Mouse (Mus musculus): ENCODE data around the gene Usp2. TPM values are rescaled to one million over a fixed set of nuclear protein-coding genes. Genes with fewer than 3 reads are reported as not detected.
A peak's percentile ranks its signal among the peaks of the same experiment; 100 is the strongest.

Gene Usp2
- total and polyA plus RNA-seq, 3 experiments, result 73.8 to 206 (median 75.8) TPM

- WGBS, result 37% methylated on average over 8 of the region's 8 CpGs
- H3K27ac ChIP-seq, result peak overlapping the region; percentile 80
- H3K9ac ChIP-seq (ENCODE audit: low read depth, low read length), result peak overlapping the region; percentile 58
Measured at GRCm38 (mm10) chr9:44070844-44071231, 4.0 kb downstream of the Usp2 start.

GRCm38 (mm10) chr9:44071914-44072598 is 5.2 kb downstream of the Usp2 start:
- H3K4me1 ChIP-seq (ENCODE audit: control insufficient read depth, insufficient read depth, low read length), result peaks cover 4% of the 10 kb centered on the region; the same call in 1 of the 2 replicates
- intact Hi-C loops (cut with DNase I), result loop anchor here (5.0 kb wide), 1 partner anchor 35 kb away; the partner anchor contains the start of gene C1qtnf5

More at GRCm38 (mm10) chr9:44070844-44071231, 4.0 kb downstream of the Usp2 start:
- no peak for TF ChIP-seq EP300 (IDR thresholded peaks at IDR 0.05; ENCODE audit: insufficient read depth, low read depth, low read length)
- TF ChIP-seq CTCF (IDR thresholded peaks at IDR 0.05), result no peak
- TF ChIP-seq POLR2A (IDR thresholded peaks at IDR 0.05; ENCODE audit: insufficient read depth, low read depth, low read length), result no peak
- intact Hi-C loops (cut with DNase I), result loop anchor here (5.0 kb wide), 1 partner anchor 36 kb away; the partner anchor contains the start of gene C1qtnf5
- DNase-seq, result no peak
- Histone ChIP-seq H3K79me2 (replicated peaks; ENCODE audit: control insufficient read depth, insufficient read depth, low read length) (no peaks in the 10 kb centered on the region), H3K4me3 (peak overlapping the region; percentile 39), H3K4me1 (ENCODE audit: control insufficient read depth, insufficient read depth, low read length) (peaks cover 3% of the 10 kb centered on the region; the same call in 1 of the 2 replicates), H3K27me3 (ENCODE audit: control insufficient read depth, insufficient read depth, low read length) (no peaks in the 10 kb centered on the region), H3K36me3 (ENCODE audit: control insufficient read depth, insufficient read depth, low read length) (no peaks in the 10 kb centered on the region)

GRCm38 (mm10) chr9:44072599-44072915 is 5.7 kb downstream of the Usp2 start:
- H3K79me2 ChIP-seq (replicated peaks; ENCODE audit: control insufficient read depth, insufficient read depth, low read length), result no peaks in the 10 kb centered on the region
- DNase-seq, result peak; percentile 65 to 77
- H3K4me1 ChIP-seq (ENCODE audit: control insufficient read depth, insufficient read depth, low read length), result peaks cover 4% of the 10 kb centered on the region; the same call in 1 of the 2 replicates
- 21% methylated on average over 4 of the region's 4 CpGs for WGBS
- H3K9ac ChIP-seq (ENCODE audit: low read depth, low read length), result peak overlapping the region; percentile 20
- H3K27me3 ChIP-seq (ENCODE audit: control insufficient read depth, insufficient read depth, low read length), result no peaks in the 10 kb centered on the region
- H3K4me3 ChIP-seq, result peak overlapping the region; percentile 4; the same call in 1 of the 2 replicates
- peaks cover 2% of the 10 kb centered on the region; the same call in 1 of the 2 replicates for H3K36me3 ChIP-seq (ENCODE audit: control insufficient read depth, insufficient read depth, low read length)
- intact Hi-C loops (cut with DNase I), result loop anchor here (5.0 kb wide), 1 partner anchor 35 kb away; the partner anchor contains the start of gene C1qtnf5
- peak overlapping the region; percentile 80 for H3K27ac ChIP-seq
- TF ChIP-seq CTCF (IDR thresholded peaks at IDR 0.05) (no peak), EP300 (IDR thresholded peaks at IDR 0.05; ENCODE audit: insufficient read depth, low read depth, low read length) (0 out of 2 replicates have a peak, but pooled peaks have one; percentile 51), POLR2A (IDR thresholded peaks at IDR 0.05; ENCODE audit: insufficient read depth, low read depth, low read length) (no peak; the same call in 1 of the 2 replicates)

More at GRCm38 (mm10) chr9:44071914-44072598, 5.2 kb downstream of the Usp2 start:
- Histone ChIP-seq H3K79me2 (replicated peaks; ENCODE audit: control insufficient read depth, insufficient read depth, low read length) (no peaks in the 10 kb centered on the region), H3K9ac (ENCODE audit: low read depth, low read length) (peak overlapping the region; percentile 20), H3K27me3 (ENCODE audit: control insufficient read depth, insufficient read depth, low read length) (no peaks in the 10 kb centered on the region), H3K36me3 (ENCODE audit: control insufficient read depth, insufficient read depth, low read length) (peaks cover under 1% of the 10 kb centered on the region; the same call in 1 of the 2 replicates), H3K27ac (peak overlapping the region; percentile 80), H3K4me3 (peak overlapping the region; percentile 2; the same call in 1 of the 2 replicates)
- WGBS, result 28% methylated on average over 11 of the region's 11 CpGs
- TF ChIP-seq POLR2A (IDR thresholded peaks at IDR 0.05; ENCODE audit: insufficient read depth, low read depth, low read length) (no peak), CTCF (IDR thresholded peaks at IDR 0.05) (no peak), EP300 (IDR thresholded peaks at IDR 0.05; ENCODE audit: insufficient read depth, low read depth, low read length) (no peak)
- peak; percentile 50 to 61 for DNase-seq

- Histone ChIP-seq H3K4me3 (peak overlapping the region; percentile 4; the same call in 1 of the 2 replicates), H3K27ac (peak overlapping the region; percentile 80), H3K27me3 (ENCODE audit: control insufficient read depth, insufficient read depth, low read length) (no peaks in the 10 kb centered on the region), H3K79me2 (replicated peaks; ENCODE audit: control insufficient read depth, insufficient read depth, low read length) (no peaks in the 10 kb centered on the region), H3K4me1 (ENCODE audit: control insufficient read depth, insufficient read depth, low read length) (peaks cover 3% of the 10 kb centered on the region; the same call in 1 of the 2 replicates), H3K9ac (ENCODE audit: low read depth, low read length) (peak overlapping the region; percentile 56), H3K36me3 (ENCODE audit: control insufficient read depth, insufficient read depth, low read length) (peaks cover 2% of the 10 kb centered on the region; the same call in 1 of the 2 replicates)
- 45% methylated on average over 5 of the region's 5 CpGs for WGBS
- TF ChIP-seq CTCF (IDR thresholded peaks at IDR 0.05), result no peak
- TF ChIP-seq POLR2A (IDR thresholded peaks at IDR 0.05; ENCODE audit: insufficient read depth, low read depth, low read length), result no peak
- intact Hi-C loops (cut with DNase I), result loop anchor here (5.0 kb wide), 1 partner anchor 34 kb away; the partner anchor contains the start of gene C1qtnf5
- DNase-seq, result peak; percentile 38 to 62
Measured at GRCm38 (mm10) chr9:44073115-44073514, 6.3 kb downstream of the Usp2 start.

GRCm38 (mm10) chr9:44074395-44075275 is 7.8 kb downstream of the Usp2 start:
- intact Hi-C loops (cut with DNase I), result loop anchor here (5.0 kb wide), 1 partner anchor 33 kb away; the partner anchor contains the start of gene C1qtnf5
- no peaks in the 10 kb centered on the region for H3K79me2 ChIP-seq (replicated peaks; ENCODE audit: control insufficient read depth, insufficient read depth, low read length)
- H3K27ac ChIP-seq, result no peak overlapping the region
- peaks cover 2% of the 10 kb centered on the region; the same call in 1 of the 2 replicates for H3K36me3 ChIP-seq (ENCODE audit: control insufficient read depth, insufficient read depth, low read length)
- H3K27me3 ChIP-seq (ENCODE audit: control insufficient read depth, insufficient read depth, low read length), result no peaks in the 10 kb centered on the region
- DNase-seq, result no peak
- no peak overlapping the region for H3K4me3 ChIP-seq
- peaks cover 11% of the 10 kb centered on the region for H3K4me1 ChIP-seq (ENCODE audit: control insufficient read depth, insufficient read depth, low read length)
- TF ChIP-seq EP300 (IDR thresholded peaks at IDR 0.05; ENCODE audit: insufficient read depth, low read depth, low read length) (no peak), CTCF (IDR thresholded peaks at IDR 0.05) (peak; percentile 74), POLR2A (IDR thresholded peaks at IDR 0.05; ENCODE audit: insufficient read depth, low read depth, low read length) (no peak)
- WGBS, result 66% methylated on average over 9 of the region's 9 CpGs
- no peak overlapping the region for H3K9ac ChIP-seq (ENCODE audit: low read depth, low read length)
